Mouse (Mus musculus): ENCODE data around the gene Eif2ak1.

- TF ChIP-seq ZC3H11A (IDR thresholded peaks at IDR 0.05; ENCODE audit: borderline replicate concordance, low read depth, low read length), result no peak
- TF ChIP-seq ZNF384 (IDR thresholded peaks at IDR 0.05; ENCODE audit: low read depth, low read length), result no peak
- TF ChIP-seq HCFC1 (IDR thresholded peaks at IDR 0.05; ENCODE audit: borderline replicate concordance, insufficient read depth, low read length), result no peak
- no peak for TF ChIP-seq MAFK (IDR thresholded peaks at IDR 0.05; ENCODE audit: insufficient read depth, low read depth, low read length)
Measured at GRCm38 (mm10) chr5:143903813-143904212, 86.2 kb downstream of the Eif2ak1 start.
